Mouse (Mus musculus) forebrain, embryonic 10.5 days (tissue): ENCODE data around the gene Asb3. TPM values are rescaled to one million over a fixed set of nuclear protein-coding genes. Genes with fewer than 3 reads are reported as not detected.
A peak's percentile ranks its signal among the peaks of the same experiment; 100 is the strongest.

Experiments
- DNase-seq: peaks from one replicate; pipeline ENCODE4 v3.0.0-alpha.2; 2017; ENCODE audit warnings: low spot score; ENCODE audit errors: extremely low spot score
- H3K27ac ChIP-seq: fragments of 300-500 bp; sonication (generic); 2 replicates; pipeline ENCODE4 v1.5.1; 2016; ENCODE audit warnings: mild to moderate bottlenecking
- H3K27me3 ChIP-seq: fragments of 300-500 bp; sonication (generic); 2 replicates; pipeline ENCODE4 v1.6.1; 2016; ENCODE audit warnings: mild to moderate bottlenecking; ENCODE audit not compliant: poor library complexity, severe bottlenecking
- H3K36me3 ChIP-seq: fragments of 300-500 bp; sonication (generic); replicated peaks from 2 replicates; pipeline ENCODE4 v1.6.1; 2016; ENCODE audit warnings: mild to moderate bottlenecking, moderate library complexity
- H3K4me1 ChIP-seq: fragments of 300-500 bp; sonication (generic); 2 replicates; pipeline ENCODE4 v1.6.1; 2016
- H3K4me3 ChIP-seq: fragments of 300-500 bp; sonication (generic); 2 replicates; pipeline ENCODE4 v1.5.1; 2016; ENCODE audit warnings: mild to moderate bottlenecking, moderate library complexity
- H3K9me3 ChIP-seq: fragments of 300-500 bp; sonication (generic); 2 replicates; pipeline ENCODE4 v1.6.1; 2016; ENCODE audit warnings: mild to moderate bottlenecking, moderate library complexity
- WGBS: fragments of 180-500 bp; shearing (Covaris S2); methylation state at CpG from one replicate; pipeline ENCODE4 v1.1.7; 2016; 5-methylcytosine and 5-hydroxymethylcytosine counted together
- polyA plus RNA-seq: library from polyadenylated mRNA; unstranded; fragments of >200 nt; fragmentation: Nextera tagmentation; extraction: Ambion mirVana; gene quantifications from 2 replicates; pipeline ENCODE4 v1.2.1, GENCODE M21; 2016

Gene Asb3
- polyA plus RNA-seq = 26.2 and 28.7 TPM in 2 replicates

GRCm38 (mm10) chr11:30885171-30885871, at the start of gene Asb3, which contains the start of gene Gpr75:
TSS of gene Asb3 (plus strand) at chr11:30885416.
TSS of gene Gpr75 (plus strand) at chr11:30885358.
- DNase-seq = peak; percentile 48
- H3K4me3 ChIP-seq = peak within 1 kb of the TSS; percentile 61
- H3K4me1 ChIP-seq = peaks cover 12% of the 10 kb centered on the region
- peaks cover 9% of the 10 kb centered on the region for H3K36me3 ChIP-seq
- peak within 1 kb of the TSS; percentile 76 for H3K27ac ChIP-seq
- H3K27me3 ChIP-seq = peaks cover 4% of the 10 kb centered on the region; the same call in 1 of the 2 replicates
- no peaks in the 10 kb centered on the region for H3K9me3 ChIP-seq
- WGBS = 4% methylated on average over 41 of the region's 41 CpGs

- Histone ChIP-seq H3K9me3 (no peaks in the 10 kb centered on the region), H3K4me3 (no peak overlapping the region), H3K36me3 (peaks cover 91% of the 10 kb centered on the region), H3K27me3 (no peaks in the 10 kb centered on the region), H3K27ac (no peak overlapping the region), H3K4me1 (no peaks in the 10 kb centered on the region)
- no peak for DNase-seq
- WGBS = 93% methylated on average over 2 of the region's 2 CpGs
Measured at GRCm38 (mm10) chr11:30838793-30839192, 46.4 kb upstream of the Asb3 start.

DNA sequence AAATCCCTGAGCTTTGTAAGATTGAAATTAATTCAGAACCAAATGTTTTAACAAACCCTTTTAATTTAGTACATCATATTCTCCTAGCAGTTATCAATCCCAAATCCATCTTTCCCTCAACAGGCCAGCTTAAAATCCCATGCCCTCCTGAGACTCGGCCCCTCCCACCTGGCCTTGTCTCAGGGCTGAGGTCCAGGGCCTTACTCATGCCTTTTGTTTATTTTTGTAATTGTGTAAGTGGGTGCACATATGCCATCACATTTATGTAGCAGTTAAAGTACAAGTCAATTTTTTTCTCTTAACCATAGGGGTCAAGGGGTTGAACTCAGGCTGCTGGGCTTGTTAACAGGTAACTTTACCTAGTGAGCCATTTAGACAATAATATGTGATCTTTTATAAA, 40.9 kb upstream of the Asb3 start:
- no peak for DNase-seq
- peaks cover 79% of the 10 kb centered on the region for H3K36me3 ChIP-seq
- WGBS = 91% methylated on average over 1 of the region's 1 CpGs

DNA sequence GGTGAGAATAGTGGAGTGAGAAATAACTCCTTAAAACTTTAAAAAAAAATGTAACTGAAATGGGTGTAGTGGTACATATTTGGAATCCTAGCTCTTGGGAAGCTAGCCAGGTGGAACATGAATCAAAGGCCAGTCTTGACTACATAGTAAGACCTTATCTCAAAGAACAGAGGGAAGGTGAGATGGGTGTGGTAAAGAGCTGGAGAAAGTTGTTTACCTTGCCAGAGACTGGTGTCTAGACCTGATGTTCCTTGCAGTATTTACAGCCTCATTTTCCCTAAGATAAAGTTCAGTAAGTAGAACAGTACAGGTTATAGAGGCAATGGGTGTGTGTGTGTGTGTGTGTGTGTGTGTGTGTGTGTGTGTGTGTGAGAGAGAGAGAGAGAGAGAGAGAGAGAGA, 12.8 kb upstream of the Asb3 start:
- Histone ChIP-seq H3K36me3 (peaks cover 65% of the 10 kb centered on the region), H3K27me3 (no peaks in the 10 kb centered on the region), H3K9me3 (no peaks in the 10 kb centered on the region), H3K4me3 (no peak overlapping the region), H3K27ac (no peak overlapping the region), H3K4me1 (no peaks in the 10 kb centered on the region)
- no peak for DNase-seq

More for the DNA sequence above, 40.9 kb upstream of the Asb3 start:
- no peak overlapping the region for H3K27ac ChIP-seq
- H3K9me3 ChIP-seq = no peaks in the 10 kb centered on the region
- no peak overlapping the region for H3K4me3 ChIP-seq
- H3K4me1 ChIP-seq = no peaks in the 10 kb centered on the region
- no peaks in the 10 kb centered on the region for H3K27me3 ChIP-seq

GRCm38 (mm10) chr11:30888153-30888552, 2.9 kb downstream of the Asb3 start:
- WGBS = 88% methylated on average over 2 of the region's 2 CpGs
- H3K4me1 ChIP-seq = peaks cover 12% of the 10 kb centered on the region
- no peaks in the 10 kb centered on the region for H3K36me3 ChIP-seq
- H3K4me3 ChIP-seq = no peak overlapping the region
- peaks cover 4% of the 10 kb centered on the region; the same call in 1 of the 2 replicates for H3K27me3 ChIP-seq
- H3K9me3 ChIP-seq = no peaks in the 10 kb centered on the region
- DNase-seq = no peak
- no peak overlapping the region for H3K27ac ChIP-seq

- DNase-seq = no peak
- Histone ChIP-seq H3K27me3 (no peaks in the 10 kb centered on the region), H3K36me3 (no peaks in the 10 kb centered on the region), H3K4me1 (no peaks in the 10 kb centered on the region), H3K9me3 (no peaks in the 10 kb centered on the region), H3K27ac (no peak overlapping the region), H3K4me3 (no peak overlapping the region)
- WGBS = 90% methylated on average over 1 of the region's 1 CpGs
Measured at GRCm38 (mm10) chr11:30896201-30896600, 11.0 kb downstream of the Asb3 start.

- H3K27ac ChIP-seq = no peak overlapping the region
- H3K4me3 ChIP-seq = no peak overlapping the region
- H3K36me3 ChIP-seq = no peaks in the 10 kb centered on the region
- H3K4me1 ChIP-seq = no peaks in the 10 kb centered on the region
- no peaks in the 10 kb centered on the region; the same call in 1 of the 2 replicates for H3K9me3 ChIP-seq
- no peak for DNase-seq
- H3K27me3 ChIP-seq = no peaks in the 10 kb centered on the region
Measured at GRCm38 (mm10) chr11:30899312-30899711, 14.1 kb downstream of the Asb3 start.

- no peaks in the 10 kb centered on the region for H3K36me3 ChIP-seq
- DNase-seq = no peak
- WGBS = 98% methylated on average over 3 of the region's 3 CpGs
Measured at GRCm38 (mm10) chr11:30912311-30912710, 27.1 kb downstream of the Asb3 start.

GRCm38 (mm10) chr11:30920641-30921040, 35.4 kb downstream of the Asb3 start:
- H3K36me3 ChIP-seq = peaks cover 25% of the 10 kb centered on the region
- no peak for DNase-seq

More at GRCm38 (mm10) chr11:30912311-30912710, 27.1 kb downstream of the Asb3 start:
- Histone ChIP-seq H3K9me3 (no peaks in the 10 kb centered on the region), H3K27ac (no peak overlapping the region), H3K27me3 (no peaks in the 10 kb centered on the region), H3K4me3 (no peak overlapping the region), H3K4me1 (no peaks in the 10 kb centered on the region)

DNA sequence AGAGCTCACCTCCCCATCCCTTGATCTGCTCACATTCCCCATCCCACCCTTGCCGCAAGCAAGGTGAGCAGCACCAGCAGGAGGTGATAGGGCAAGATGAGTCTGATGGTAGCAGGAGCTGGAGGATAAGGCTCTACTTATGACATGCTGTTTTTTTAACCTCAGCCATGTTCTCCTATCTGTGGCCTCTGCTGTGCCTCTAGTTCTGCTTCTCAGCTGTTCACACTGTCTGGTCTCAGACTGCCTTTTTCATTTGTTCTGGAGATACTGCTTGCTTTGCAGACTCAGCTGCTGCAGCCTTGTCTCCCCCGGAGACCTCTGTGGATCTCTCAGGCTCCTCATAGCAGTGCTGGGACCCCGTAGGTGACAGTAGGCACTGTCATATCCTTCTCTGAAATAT, 38.1 kb downstream of the Asb3 start:
- H3K4me1 ChIP-seq = no peaks in the 10 kb centered on the region
- H3K9me3 ChIP-seq = no peaks in the 10 kb centered on the region
- 93% methylated on average over 3 of the region's 3 CpGs for WGBS
- H3K4me3 ChIP-seq = no peak overlapping the region
- no peak for DNase-seq
- peaks cover 41% of the 10 kb centered on the region for H3K36me3 ChIP-seq
- no peaks in the 10 kb centered on the region for H3K27me3 ChIP-seq
- no peak overlapping the region for H3K27ac ChIP-seq

More at GRCm38 (mm10) chr11:30920641-30921040, 35.4 kb downstream of the Asb3 start:
- H3K9me3 ChIP-seq = no peaks in the 10 kb centered on the region
- no peak overlapping the region for H3K27ac ChIP-seq
- no peaks in the 10 kb centered on the region for H3K27me3 ChIP-seq
- H3K4me1 ChIP-seq = no peaks in the 10 kb centered on the region
- no peak overlapping the region for H3K4me3 ChIP-seq
- 74% methylated on average over 1 of the region's 1 CpGs for WGBS

DNA sequence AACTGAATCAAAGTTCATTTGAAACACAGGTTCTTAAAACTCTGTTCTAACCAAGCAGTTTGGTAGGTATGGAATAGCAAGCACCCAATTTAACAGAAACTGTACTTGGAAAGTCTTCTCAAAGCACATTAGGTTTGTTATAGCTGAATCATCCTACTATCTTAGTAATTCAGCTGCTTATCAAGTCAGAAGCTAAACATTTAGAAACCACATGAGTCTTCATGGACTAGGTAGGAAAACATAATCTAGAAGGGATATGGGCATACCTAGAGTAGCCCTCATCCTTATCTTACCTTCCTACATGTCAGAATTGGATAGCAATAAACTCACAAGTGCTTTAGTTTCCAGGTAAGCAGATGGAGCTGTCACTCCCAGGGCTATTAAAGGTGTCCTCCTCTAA, 42.9 kb downstream of the Asb3 start:
- Histone ChIP-seq H3K4me3 (no peak overlapping the region), H3K4me1 (no peaks in the 10 kb centered on the region), H3K27ac (no peak overlapping the region), H3K9me3 (no peaks in the 10 kb centered on the region), H3K36me3 (peaks cover 73% of the 10 kb centered on the region), H3K27me3 (no peaks in the 10 kb centered on the region)
- DNase-seq = no peak

DNA sequence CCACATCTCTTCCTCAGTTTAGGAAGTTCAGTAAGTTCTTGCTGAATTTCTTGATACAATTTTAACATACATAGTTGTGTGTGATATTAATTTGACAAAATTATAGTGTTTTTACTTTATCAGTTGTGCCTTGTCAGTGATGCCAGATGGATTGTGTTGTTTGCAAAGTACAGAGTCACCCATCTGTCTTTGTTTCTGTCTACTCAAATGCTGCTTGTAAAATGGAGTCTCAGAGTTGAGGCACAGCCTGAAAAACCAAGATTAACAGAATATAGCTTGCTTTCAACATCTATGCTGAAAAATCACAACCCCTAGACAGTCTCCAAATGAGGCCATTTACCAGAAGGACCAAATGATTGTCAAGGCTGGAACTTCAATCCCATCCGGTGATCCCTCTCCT, 43.3 kb downstream of the Asb3 start:
- no peak overlapping the region for H3K4me3 ChIP-seq
- no peak overlapping the region for H3K27ac ChIP-seq
- H3K4me1 ChIP-seq = no peaks in the 10 kb centered on the region
- DNase-seq = no peak
- 100% methylated on average over 1 of the region's 1 CpGs for WGBS
- H3K36me3 ChIP-seq = peaks cover 71% of the 10 kb centered on the region
- no peaks in the 10 kb centered on the region for H3K9me3 ChIP-seq
- no peaks in the 10 kb centered on the region for H3K27me3 ChIP-seq

DNA sequence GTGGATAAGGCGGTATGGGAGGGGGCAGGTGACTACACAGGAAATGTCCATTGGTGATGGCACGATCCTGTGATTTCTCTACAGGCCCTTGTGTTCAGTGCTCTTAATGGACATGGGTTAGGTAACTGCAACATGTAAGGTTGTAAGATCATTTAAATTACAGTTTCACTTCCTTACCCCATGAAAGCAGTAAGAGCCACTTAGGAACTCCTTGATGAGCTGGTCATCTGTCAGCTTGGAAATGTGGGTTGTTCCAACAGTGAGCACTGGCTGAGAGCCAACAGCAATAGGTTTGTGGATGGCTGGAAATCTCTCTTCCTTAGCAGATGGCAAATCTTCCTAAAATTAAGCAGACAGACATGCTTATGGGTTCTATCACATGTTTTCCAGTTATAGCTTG, 58.3 kb downstream of the Asb3 start:
- Histone ChIP-seq H3K4me3 (no peak overlapping the region), H3K36me3 (peaks cover 90% of the 10 kb centered on the region), H3K27ac (no peak overlapping the region), H3K9me3 (no peaks in the 10 kb centered on the region), H3K27me3 (no peaks in the 10 kb centered on the region), H3K4me1 (no peaks in the 10 kb centered on the region)
- 95% methylated on average over 2 of the region's 2 CpGs for WGBS
- no peak for DNase-seq
